Mouse (Mus musculus): Measurements from ENCODE around the gene 1700025G04Rik.

DNA sequence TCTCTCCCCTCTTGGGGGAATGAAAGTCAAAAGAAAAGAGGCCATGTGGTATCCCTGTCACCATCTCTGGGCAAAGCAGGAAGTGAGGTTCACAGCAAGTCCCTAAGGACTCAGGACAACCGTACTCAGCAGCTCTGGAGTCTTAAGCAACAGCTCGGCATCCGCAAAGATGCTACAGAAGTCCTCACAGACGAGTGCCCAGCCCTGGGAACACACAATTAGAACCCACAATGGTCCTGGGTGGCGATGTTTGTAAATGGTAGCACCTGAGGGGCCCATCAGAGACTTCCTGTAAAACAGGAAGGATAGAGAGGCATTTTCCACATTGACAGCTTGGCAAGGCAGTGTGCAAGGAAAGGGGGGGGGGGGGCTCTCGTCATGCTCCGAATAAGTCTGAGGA is 55.2 kb downstream of the 1700025G04Rik start:
- no peak for TF ChIP-seq KAT2A (IDR thresholded peaks at IDR 0.05; ENCODE audit: insufficient replicate concordance, low read length)
- TF ChIP-seq ZNF384 (IDR thresholded peaks at IDR 0.05; ENCODE audit: low read depth, low read length), result no peak
- TF ChIP-seq CTCF (conservative IDR thresholded peaks at IDR 0.05 in 1 of 2, IDR thresholded peaks at IDR 0.05 in 1 of 2; ENCODE audit: low read depth in 2 of 2, low read length in 2 of 2), result no peak
- no peak for TF ChIP-seq JUND (conservative IDR thresholded peaks at IDR 0.05; ENCODE audit: low read depth, low read length)
- no peak for TF ChIP-seq POLR2A (IDR thresholded peaks at IDR 0.05; ENCODE audit: low read depth, low read length)
- TF ChIP-seq MEF2A (IDR thresholded peaks at IDR 0.05; ENCODE audit: borderline replicate concordance, low read depth, low read length), result no peak
- no peak for TF ChIP-seq ETS1 (conservative IDR thresholded peaks at IDR 0.05; ENCODE audit: low read depth, low read length)
- TF ChIP-seq EP300 (IDR thresholded peaks at IDR 0.05; ENCODE audit: low read length), result no peak
- TF ChIP-seq PAX5 (IDR thresholded peaks at IDR 0.05; ENCODE audit: low read length), result no peak
